Mouse (Mus musculus) G1E (cell line): ENCODE results near the gene Mad1l1. TPM values are rescaled to one million over a fixed set of nuclear protein-coding genes. Genes with fewer than 3 reads are reported as not detected.

ENCODE experiments used
- ATAC-seq: 2 replicates; pipeline ENCODE4 v1.8.0; 2016; ENCODE audit warnings: mild to moderate bottlenecking; ENCODE audit not compliant: insufficient number of reproducible peaks, poor library complexity, low FRiP score, severe bottlenecking; ENCODE audit errors: extremely low read depth
- DNase-seq: peaks from one replicate; pipeline ENCODE4 v3.0.0; 2012; ENCODE audit warnings: low spot score
- H3K27me3 ChIP-seq: 2 replicates; pipeline ENCODE4 v1.6.1; 2012; ENCODE audit warnings: mild to moderate bottlenecking, low read length, inconsistent platforms; ENCODE audit not compliant: insufficient read depth
- H3K36me3 ChIP-seq: replicated peaks from 2 replicates; pipeline ENCODE3; 2012; ENCODE audit warnings: mild to moderate bottlenecking, inconsistent platforms
- H3K4me1 ChIP-seq: 2 replicates; pipeline ENCODE4 v1.6.1; 2012; ENCODE audit warnings: low read depth, low read length, inconsistent platforms, mixed read lengths; ENCODE audit not compliant: insufficient read depth
- H3K4me3 ChIP-seq: 2 replicates; pipeline ENCODE4 v1.5.1; 2012; ENCODE audit warnings: low read depth, mild to moderate bottlenecking, inconsistent platforms, low read length, moderate library complexity, mixed read lengths
- H3K9me3 ChIP-seq: replicated peaks from 2 replicates; pipeline ENCODE4 v1.6.1; 2012; ENCODE audit warnings: inconsistent platforms
- CTCF ChIP-seq: IDR thresholded peaks from 2 replicates; pipeline ENCODE4 v1.5.1; 2012; ENCODE audit warnings: low read depth, low read length, inconsistent platforms, mixed read lengths
- GATA1 ChIP-seq: IDR thresholded peaks from 2 replicates; pipeline ENCODE4 v1.6.1; 2012; ENCODE audit warnings: borderline replicate concordance, low read length, inconsistent platforms, mixed read lengths
- GATA2 ChIP-seq: IDR thresholded peaks from 2 replicates; pipeline ENCODE4 v1.6.1; 2012; ENCODE audit warnings: low read depth, low read length, inconsistent platforms, borderline replicate concordance
- POLR2AphosphoS5 ChIP-seq: IDR thresholded peaks from 2 replicates; pipeline ENCODE4 v1.6.1; 2012; ENCODE audit warnings: low read depth, low read length, inconsistent platforms; ENCODE audit not compliant: insufficient replicate concordance
- TAL1 ChIP-seq: conservative IDR thresholded peaks from 2 replicates; pipeline ENCODE4 v1.6.1; 2012; ENCODE audit warnings: low read depth, low read length, inconsistent platforms, mixed read lengths
- polyA plus RNA-seq: library from polyadenylated mRNA; stranded (reverse); fragments of >175 nt; gene quantifications from 2 replicates; pipeline ENCODE4 v1.2.3, GENCODE M21; 2012
- total RNA-seq, 2 experiments: library from RNA; stranded (forward) in 1 of 2; stranded (reverse) in 1 of 2; fragments of 200-1000 nt in 1 of 2; fragments of >200 nt in 1 of 2; fragmentation: Nextera tagmentation in 1 of 2; gene quantifications; 2 replicates each; pipeline ENCODE4 v1.2.3; 2014 to 2017

The Mad1l1 gene
- total and polyA plus RNA-seq, 3 experiments: 28.0 to 45.9 (median 28.9) TPM

DNA sequence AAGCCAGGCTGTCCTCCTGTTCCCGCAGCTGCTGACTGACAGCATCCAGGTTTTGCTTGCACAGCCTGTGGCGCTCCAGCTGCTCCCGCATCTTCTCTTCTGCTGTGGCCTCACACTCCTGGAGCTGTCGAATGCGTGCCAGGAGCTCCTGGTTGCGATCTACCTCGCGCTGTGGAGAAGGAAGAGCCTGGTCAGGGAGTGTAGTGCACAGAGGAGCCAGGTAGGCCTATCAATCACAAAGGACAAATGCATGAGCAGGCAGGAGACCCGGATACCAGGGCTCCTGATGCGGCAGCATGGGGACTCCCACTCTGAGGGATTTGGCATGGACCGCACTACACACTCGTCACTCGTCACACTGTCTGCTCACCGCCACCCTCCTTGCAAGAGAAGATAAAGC lies 13.8 kb downstream of the Mad1l1 start:
- Histone ChIP-seq H3K9me3 (no peaks in the 10 kb centered on the region), H3K4me1 (no peaks in the 10 kb centered on the region), H3K36me3 (peaks cover 98% of the 10 kb centered on the region), H3K27me3 (no peaks in the 10 kb centered on the region), H3K4me3 (no peak overlapping the region)
- TF ChIP-seq TAL1: no peak
- no peak for TF ChIP-seq CTCF
- no peak for TF ChIP-seq GATA1
- TF ChIP-seq POLR2AphosphoS5: no peak
- TF ChIP-seq GATA2: no peak
- DNase-seq (no peak), ATAC-seq (no peak)

DNA sequence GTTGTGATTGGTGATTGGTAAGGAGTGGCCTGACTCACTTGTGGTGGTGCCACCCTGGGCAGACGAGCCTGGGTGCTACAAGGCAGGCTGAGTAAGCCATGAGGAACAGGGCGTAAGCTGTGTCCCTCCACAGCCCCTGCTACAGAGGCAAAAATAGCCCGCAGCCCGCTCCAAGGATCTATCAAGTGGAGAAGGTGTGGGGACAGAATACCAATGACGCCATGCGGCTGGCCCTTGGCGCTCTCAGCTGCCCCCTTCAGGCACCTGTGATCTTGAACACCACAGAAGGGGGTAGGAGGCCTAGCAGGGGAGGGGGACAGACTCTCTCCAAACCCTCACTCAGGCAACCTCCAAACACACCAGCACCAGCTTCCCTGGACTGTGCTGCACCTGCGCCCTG lies 15.3 kb downstream of the Mad1l1 start:
- H3K4me1 ChIP-seq: no peaks in the 10 kb centered on the region
- ATAC-seq: no peak

DNA sequence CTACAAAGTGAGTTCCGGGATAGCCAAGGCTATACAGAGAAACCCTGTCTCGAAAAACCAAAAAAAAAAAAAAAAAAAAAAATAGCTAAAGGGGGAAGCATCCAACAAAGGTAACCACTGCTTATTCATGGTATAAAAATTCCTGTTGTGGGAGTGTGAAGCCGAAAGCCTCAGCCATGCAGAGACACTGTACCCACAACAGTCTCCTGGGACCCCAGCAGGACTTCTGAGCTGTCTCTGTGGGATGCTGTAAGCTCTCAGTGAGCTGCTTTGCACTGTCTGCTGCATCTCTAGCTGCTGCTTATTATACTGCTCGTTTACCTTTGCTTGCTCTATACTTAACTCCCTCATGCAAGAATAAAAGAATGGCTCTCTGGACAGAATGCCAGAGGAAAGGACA lies 23.1 kb downstream of the Mad1l1 start:
- Histone ChIP-seq H3K27me3 (no peaks in the 10 kb centered on the region), H3K4me1 (no peaks in the 10 kb centered on the region), H3K4me3 (no peak overlapping the region), H3K36me3 (peaks cover 88% of the 10 kb centered on the region), H3K9me3 (no peaks in the 10 kb centered on the region)
- ATAC-seq (no peak), DNase-seq (no peak)
- TF ChIP-seq POLR2AphosphoS5: no peak
- TF ChIP-seq GATA2: no peak
- no peak for TF ChIP-seq CTCF
- no peak for TF ChIP-seq GATA1
- no peak for TF ChIP-seq TAL1

More for the DNA sequence above, 15.3 kb downstream of the Mad1l1 start:
- no peak for DNase-seq
- Histone ChIP-seq H3K27me3 (no peaks in the 10 kb centered on the region), H3K4me3 (no peak overlapping the region), H3K36me3 (peaks cover 95% of the 10 kb centered on the region), H3K9me3 (no peaks in the 10 kb centered on the region)
- TF ChIP-seq CTCF (no peak), GATA2 (no peak), POLR2AphosphoS5 (no peak), TAL1 (no peak), GATA1 (no peak)

DNA sequence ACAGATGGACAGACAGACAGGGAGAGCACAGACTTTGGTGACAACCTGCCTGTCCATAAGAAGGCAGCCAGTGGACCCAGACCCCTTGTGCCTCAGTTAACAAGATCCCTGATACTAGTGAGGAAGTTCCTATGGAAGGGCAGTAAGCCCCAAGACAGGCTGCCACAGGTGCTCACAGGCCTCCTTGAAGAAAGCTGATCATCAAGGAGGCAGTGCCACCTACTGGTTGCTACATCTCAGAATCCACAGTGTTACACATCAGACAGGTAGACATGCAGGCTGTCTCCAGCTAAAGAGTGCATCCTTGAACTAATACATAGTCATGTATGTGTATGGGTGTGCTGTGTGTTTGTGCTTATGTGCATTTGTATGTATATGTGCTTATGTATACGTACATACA lies 29.2 kb downstream of the Mad1l1 start:
- peaks cover 94% of the 10 kb centered on the region for H3K36me3 ChIP-seq
- ATAC-seq (no peak), DNase-seq (peak; percentile 14)
- H3K4me1 ChIP-seq: no peaks in the 10 kb centered on the region
- H3K27me3 ChIP-seq: no peaks in the 10 kb centered on the region
- no peak overlapping the region for H3K4me3 ChIP-seq
- TF ChIP-seq POLR2AphosphoS5 (no peak), GATA1 (no peak), GATA2 (no peak), TAL1 (no peak), CTCF (no peak; the same call in 1 of the 2 replicates)
- no peaks in the 10 kb centered on the region for H3K9me3 ChIP-seq

DNA sequence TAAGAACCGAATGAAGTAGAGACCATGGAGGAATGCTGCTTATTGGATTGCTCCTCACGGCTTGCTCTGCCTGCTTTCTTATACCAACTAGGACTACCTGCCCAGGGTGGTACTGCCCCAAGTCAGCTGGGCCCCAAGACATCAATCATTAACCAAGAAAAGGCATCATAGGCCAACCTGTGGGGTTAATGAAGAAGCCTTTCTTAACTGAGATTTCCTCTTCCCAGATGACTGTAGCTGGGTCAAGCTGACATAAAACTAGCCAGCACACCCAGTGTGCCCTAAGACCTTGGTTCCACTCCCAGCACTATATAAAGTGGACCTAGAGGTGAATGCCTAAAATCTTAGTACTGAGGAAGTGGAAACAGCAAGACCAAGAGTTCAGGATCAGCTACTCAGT lies 32.2 kb downstream of the Mad1l1 start:
- peaks cover 96% of the 10 kb centered on the region for H3K36me3 ChIP-seq
- DNase-seq: no peak

DNA sequence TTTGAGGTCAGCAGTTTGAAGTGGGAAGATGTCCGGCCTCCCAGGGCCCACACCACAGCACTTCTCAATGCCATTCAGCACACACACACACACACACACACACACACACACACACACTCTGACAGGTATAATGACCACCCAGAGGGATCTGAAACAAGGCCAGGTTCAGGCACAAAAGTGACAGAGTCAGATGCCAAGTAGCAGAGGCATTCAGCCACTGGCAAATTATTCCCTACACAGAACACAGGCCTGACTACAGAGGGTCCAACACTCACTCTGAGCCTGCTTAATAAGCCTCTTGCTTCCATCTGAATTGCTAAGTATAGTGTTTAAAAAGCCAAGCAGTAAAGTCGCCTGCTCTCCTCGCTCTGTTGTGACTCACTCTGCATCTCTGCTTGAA lies 33.1 kb downstream of the Mad1l1 start:
- ATAC-seq: no peak
- no peak for DNase-seq
- Histone ChIP-seq H3K4me1 (no peaks in the 10 kb centered on the region), H3K4me3 (no peak overlapping the region), H3K27me3 (no peaks in the 10 kb centered on the region), H3K36me3 (peaks cover 97% of the 10 kb centered on the region), H3K9me3 (no peaks in the 10 kb centered on the region)
- no peak for TF ChIP-seq GATA2

More for the DNA sequence above, 32.2 kb downstream of the Mad1l1 start:
- TF ChIP-seq CTCF (no peak), TAL1 (no peak), GATA2 (no peak), POLR2AphosphoS5 (no peak), GATA1 (no peak)
- Histone ChIP-seq H3K27me3 (no peaks in the 10 kb centered on the region), H3K9me3 (no peaks in the 10 kb centered on the region), H3K4me3 (no peak overlapping the region), H3K4me1 (no peaks in the 10 kb centered on the region)
- ATAC-seq: no peak

DNA sequence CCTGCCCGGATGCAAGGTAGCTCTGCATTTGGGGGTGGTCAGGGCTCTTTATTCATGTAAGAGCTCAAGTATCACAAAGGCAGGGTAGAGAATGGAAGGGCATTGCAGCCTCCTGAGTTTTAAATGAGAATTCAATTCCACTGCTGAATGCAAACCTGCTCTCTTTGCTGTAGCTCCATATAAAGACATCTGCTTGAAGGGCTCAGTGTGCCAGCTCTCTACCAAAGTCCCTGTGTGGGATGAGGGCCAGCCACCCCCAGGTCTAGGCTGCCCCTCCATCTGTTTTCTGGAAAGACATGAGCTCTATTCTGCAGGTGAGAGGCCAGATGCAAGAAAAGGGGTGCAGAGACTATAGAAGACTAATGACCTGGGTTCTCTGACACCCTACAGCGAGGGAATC lies 36.6 kb downstream of the Mad1l1 start:
- TF ChIP-seq TAL1: no peak
- no peak for TF ChIP-seq CTCF
- no peak for TF ChIP-seq GATA2
- TF ChIP-seq POLR2AphosphoS5: no peak
- no peak for TF ChIP-seq GATA1
- Histone ChIP-seq H3K4me1 (no peaks in the 10 kb centered on the region), H3K36me3 (peaks cover 96% of the 10 kb centered on the region), H3K4me3 (no peak overlapping the region), H3K27me3 (no peaks in the 10 kb centered on the region), H3K9me3 (no peaks in the 10 kb centered on the region)
- ATAC-seq (no peak), DNase-seq (no peak)
